Mouse (Mus musculus) megakaryocyte, embryonic 14.5 days (primary cell): ENCODE data around the gene Traf3ip3.

Experiments
- FLI1 ChIP-seq: IDR thresholded peaks from 2 replicates; pipeline ENCODE4 v1.6.1; 2012; ENCODE audit warnings: low read length, inconsistent platforms, mixed read lengths
- GATA1 ChIP-seq: IDR thresholded peaks from 3 replicates; pipeline ENCODE4 v1.6.1; 2012; ENCODE audit warnings: mixed read lengths, low read length, inconsistent platforms, borderline replicate concordance

- TF ChIP-seq GATA1 (no peak), FLI1 (no peak)
Observed at GRCm38 (mm10) chr1:193189151-193189621, 12.3 kb downstream of the Traf3ip3 start.
